Mouse (Mus musculus): Measurements from ENCODE around the gene Hsf4. TPM values are rescaled to one million over a fixed set of nuclear protein-coding genes. Genes with fewer than 3 reads are reported as not detected.

Hsf4 gene
- polyA plus RNA-seq, 1 experiment from 2014 or later: not detected

DNA sequence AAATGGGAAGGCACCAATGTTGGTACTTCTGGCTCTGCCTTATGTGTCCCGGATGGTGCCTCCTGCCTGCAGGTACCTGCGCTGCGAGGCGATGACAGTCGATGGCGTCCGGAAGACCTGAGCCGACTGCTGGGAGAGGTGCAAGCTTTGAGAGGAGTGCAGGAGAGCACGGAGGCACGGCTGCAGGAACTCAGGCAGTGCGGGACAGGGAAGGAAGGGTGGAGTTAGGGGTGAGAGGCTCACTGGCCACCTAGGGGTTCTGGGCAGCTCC, 1.2 kb downstream of the Hsf4 start:
- H3K9me3 ChIP-seq (ENCODE audit: control insufficient read depth, low read length): peaks cover 3% of the 10 kb centered on the region; the same call in 1 of the 2 replicates
- DNase-seq (ENCODE audit: low spot score): no peak
- peaks cover 93% of the 10 kb centered on the region for H3K27me3 ChIP-seq (ENCODE audit: control insufficient read depth, insufficient read depth, low read length)
- ATAC-seq (ENCODE audit: insufficient number of reproducible peaks, low FRiP score, low TSS enrichment, low read depth): no peak
- H3K27ac ChIP-seq (replicated peaks; ENCODE audit: low read depth, low read length): no peak overlapping the region
- peak overlapping the region; percentile 12; the same call in 1 of the 2 replicates for H3K4me3 ChIP-seq (ENCODE audit: low read depth, low read length)
- 2% methylated on average over 11 of the region's 11 CpGs for WGBS
- H3K36me3 ChIP-seq (ENCODE audit: control insufficient read depth, insufficient read depth, low read length): no peaks in the 10 kb centered on the region; the same call in 1 of the 2 replicates
- peak overlapping the region; percentile 7; the same call in 1 of the 2 replicates for H3K4me2 ChIP-seq (ENCODE audit: low read depth, severe bottlenecking)
- no peak overlapping the region for H3K9ac ChIP-seq (ENCODE audit: low read length)
- peaks cover 18% of the 10 kb centered on the region for H3K4me1 ChIP-seq (ENCODE audit: control insufficient read depth, insufficient read depth, low read length)

- ATAC-seq (ENCODE audit: insufficient number of reproducible peaks, low FRiP score, low TSS enrichment, low read depth) (no peak), DNase-seq (ENCODE audit: low spot score) (no peak)
- Histone ChIP-seq H3K4me1 (ENCODE audit: control insufficient read depth, insufficient read depth, low read length) (peaks cover 15% of the 10 kb centered on the region), H3K27me3 (ENCODE audit: control insufficient read depth, insufficient read depth, low read length) (peaks cover 94% of the 10 kb centered on the region), H3K36me3 (ENCODE audit: control insufficient read depth, insufficient read depth, low read length) (no peaks in the 10 kb centered on the region), H3K9ac (ENCODE audit: low read length) (no peak overlapping the region), H3K27ac (replicated peaks; ENCODE audit: low read depth, low read length) (no peak overlapping the region), H3K9me3 (ENCODE audit: control insufficient read depth, low read length) (no peaks in the 10 kb centered on the region), H3K4me2 (ENCODE audit: low read depth, severe bottlenecking) (no peak overlapping the region; the same call in 1 of the 2 replicates), H3K4me3 (ENCODE audit: low read depth, low read length) (no peak overlapping the region; the same call in 1 of the 2 replicates)
- WGBS: 6% methylated on average over 11 of the region's 11 CpGs
These were observed 5.8 kb downstream of the Hsf4 start for GRCm38 (mm10) chr8:105275387-105275786.

DNA sequence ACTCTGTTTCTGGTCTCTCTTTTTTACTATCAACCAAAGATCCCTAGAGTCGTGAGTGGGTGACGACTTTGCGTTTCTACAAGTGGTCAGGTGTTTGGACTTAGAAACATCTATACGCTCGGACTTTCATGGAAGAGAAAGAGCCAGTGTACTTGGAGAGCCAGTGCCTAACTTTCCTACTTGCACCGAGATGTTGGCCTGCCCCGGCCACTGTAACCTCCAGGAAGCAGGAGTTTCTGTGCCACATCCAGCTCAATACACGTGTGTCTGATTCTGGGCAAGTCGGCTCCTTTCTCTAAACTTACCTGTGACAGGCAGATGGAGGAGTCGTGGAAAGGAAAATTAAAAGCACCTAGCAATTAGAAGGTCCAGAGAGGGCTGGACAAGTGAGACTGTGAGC, 6.2 kb downstream of the Hsf4 start, which contains the start of gene Nol3:
Gene Nol3 (plus strand): TSS at position 301 of the 400 bp plus-strand sequence.
- ATAC-seq (ENCODE audit: insufficient number of reproducible peaks, low FRiP score, low TSS enrichment, low read depth) (no peak), DNase-seq (ENCODE audit: low spot score) (no peak)
- Histone ChIP-seq H3K27me3 (ENCODE audit: control insufficient read depth, insufficient read depth, low read length) (peaks cover 89% of the 10 kb centered on the region), H3K36me3 (ENCODE audit: control insufficient read depth, insufficient read depth, low read length) (no peaks in the 10 kb centered on the region), H3K27ac (replicated peaks; ENCODE audit: low read depth, low read length) (no peak within 1 kb of the TSS), H3K4me2 (ENCODE audit: low read depth, severe bottlenecking) (peak within 1 kb of the TSS; percentile 65), H3K9me3 (ENCODE audit: control insufficient read depth, low read length) (no peaks in the 10 kb centered on the region), H3K4me3 (ENCODE audit: low read depth, low read length) (peak within 1 kb of the TSS; percentile 36), H3K9ac (ENCODE audit: low read length) (0 out of 2 replicates have a peak within 1 kb of the TSS, but pooled peaks have one; percentile 9), H3K4me1 (ENCODE audit: control insufficient read depth, insufficient read depth, low read length) (peaks cover 12% of the 10 kb centered on the region)
- WGBS: 7% methylated on average over 10 of the region's 10 CpGs

- peak overlapping the region; percentile 65 for H3K4me2 ChIP-seq (ENCODE audit: low read depth, severe bottlenecking)
- 0 out of 2 replicates have a peak overlapping the region, but pooled peaks have one; percentile 9 for H3K9ac ChIP-seq (ENCODE audit: low read length)
- peaks cover 11% of the 10 kb centered on the region; the same call in 1 of the 2 replicates for H3K4me1 ChIP-seq (ENCODE audit: control insufficient read depth, insufficient read depth, low read length)
- WGBS: 2% methylated on average over 30 of the region's 30 CpGs
- DNase-seq (ENCODE audit: low spot score) (peak; percentile 74), ATAC-seq (ENCODE audit: insufficient number of reproducible peaks, low FRiP score, low TSS enrichment, low read depth) (peak; percentile 35; the same call in 1 of the 2 replicates)
- H3K4me3 ChIP-seq (ENCODE audit: low read depth, low read length): peak overlapping the region; percentile 36
- no peaks in the 10 kb centered on the region; the same call in 1 of the 2 replicates for H3K36me3 ChIP-seq (ENCODE audit: control insufficient read depth, insufficient read depth, low read length)
- H3K9me3 ChIP-seq (ENCODE audit: control insufficient read depth, low read length): no peaks in the 10 kb centered on the region
- peaks cover 83% of the 10 kb centered on the region for H3K27me3 ChIP-seq (ENCODE audit: control insufficient read depth, insufficient read depth, low read length)
- H3K27ac ChIP-seq (replicated peaks; ENCODE audit: low read depth, low read length): no peak overlapping the region
These were observed 6.9 kb downstream of the Hsf4 start for GRCm38 (mm10) chr8:105276292-105277120.

DNA sequence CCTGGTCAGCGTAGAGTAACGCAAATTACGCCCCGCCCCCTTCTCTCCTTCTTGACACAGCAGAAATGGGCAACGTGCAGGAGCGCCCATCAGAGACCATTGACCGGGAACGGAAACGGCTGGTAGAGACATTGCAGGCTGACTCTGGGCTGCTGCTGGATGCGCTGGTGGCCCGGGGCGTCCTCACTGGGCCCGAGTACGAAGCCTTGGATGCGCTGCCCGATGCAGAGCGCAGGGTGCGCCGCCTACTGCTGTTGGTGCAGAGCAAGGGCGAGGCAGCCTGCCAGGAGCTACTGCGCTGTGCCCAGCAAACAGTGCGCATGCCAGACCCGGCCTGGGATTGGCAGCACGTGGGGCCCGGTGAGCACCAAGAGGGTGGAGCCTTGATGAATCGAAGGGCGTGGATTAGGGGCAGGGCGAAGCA, 9.3 kb downstream of the Hsf4 start:
- Histone ChIP-seq H3K27ac (replicated peaks; ENCODE audit: low read depth, low read length) (no peak overlapping the region), H3K9me3 (ENCODE audit: control insufficient read depth, low read length) (no peaks in the 10 kb centered on the region), H3K4me3 (ENCODE audit: low read depth, low read length) (peak overlapping the region; percentile 12; the same call in 1 of the 2 replicates), H3K4me1 (ENCODE audit: control insufficient read depth, insufficient read depth, low read length) (peaks cover 11% of the 10 kb centered on the region; the same call in 1 of the 2 replicates), H3K27me3 (ENCODE audit: control insufficient read depth, insufficient read depth, low read length) (peaks cover 61% of the 10 kb centered on the region), H3K4me2 (ENCODE audit: low read depth, severe bottlenecking) (peak overlapping the region; percentile 31), H3K9ac (ENCODE audit: low read length) (no peak overlapping the region), H3K36me3 (ENCODE audit: control insufficient read depth, insufficient read depth, low read length) (no peaks in the 10 kb centered on the region; the same call in 1 of the 2 replicates)
- 4% methylated on average over 28 of the region's 28 CpGs for WGBS
- ATAC-seq (ENCODE audit: insufficient number of reproducible peaks, low FRiP score, low TSS enrichment, low read depth): no peak
- no peak for DNase-seq (ENCODE audit: low spot score)

- H3K36me3 ChIP-seq (ENCODE audit: control insufficient read depth, insufficient read depth, low read length): no peaks in the 10 kb centered on the region; the same call in 1 of the 2 replicates
- DNase-seq (ENCODE audit: low spot score) (no peak), ATAC-seq (ENCODE audit: insufficient number of reproducible peaks, low FRiP score, low TSS enrichment, low read depth) (no peak)
- H3K27ac ChIP-seq (replicated peaks; ENCODE audit: low read depth, low read length): no peak overlapping the region
- no peaks in the 10 kb centered on the region for H3K9me3 ChIP-seq (ENCODE audit: control insufficient read depth, low read length)
- peaks cover 11% of the 10 kb centered on the region; the same call in 1 of the 2 replicates for H3K4me1 ChIP-seq (ENCODE audit: control insufficient read depth, insufficient read depth, low read length)
- no peak overlapping the region for H3K4me3 ChIP-seq (ENCODE audit: low read depth, low read length)
- 75% methylated on average over 3 of the region's 3 CpGs for WGBS
- peaks cover 46% of the 10 kb centered on the region for H3K27me3 ChIP-seq (ENCODE audit: control insufficient read depth, insufficient read depth, low read length)
- H3K4me2 ChIP-seq (ENCODE audit: low read depth, severe bottlenecking): no peak overlapping the region
- no peak overlapping the region for H3K9ac ChIP-seq (ENCODE audit: low read length)
These were observed 11.0 kb downstream of the Hsf4 start for GRCm38 (mm10) chr8:105280567-105280966.

DNA sequence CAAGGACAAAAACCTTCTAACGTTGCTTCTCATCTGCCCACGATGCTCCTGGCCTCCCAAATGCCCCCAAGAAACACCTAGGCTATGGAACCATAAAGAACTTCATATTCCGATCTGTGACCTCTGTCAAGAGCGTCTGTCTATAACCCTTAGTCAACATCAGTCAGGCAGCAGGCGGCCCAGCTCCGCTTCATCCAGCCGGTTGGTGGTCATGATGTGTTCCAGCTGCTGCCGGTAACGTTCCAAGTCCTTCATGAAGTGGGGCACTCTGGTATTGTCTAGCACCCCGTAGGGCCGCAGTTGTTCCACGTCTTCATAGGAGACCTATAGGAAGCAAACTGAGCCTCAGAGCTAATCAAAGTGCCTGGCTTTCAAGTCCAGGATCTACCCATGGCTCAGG, 12.2 kb downstream of the Hsf4 start:
- ATAC-seq (ENCODE audit: insufficient number of reproducible peaks, low FRiP score, low TSS enrichment, low read depth) (no peak), DNase-seq (ENCODE audit: low spot score) (no peak)
- no peak overlapping the region for H3K4me2 ChIP-seq (ENCODE audit: low read depth, severe bottlenecking)
- H3K4me1 ChIP-seq (ENCODE audit: control insufficient read depth, insufficient read depth, low read length): peaks cover 6% of the 10 kb centered on the region; the same call in 1 of the 2 replicates
- 90% methylated on average over 12 of the region's 12 CpGs for WGBS
- H3K9me3 ChIP-seq (ENCODE audit: control insufficient read depth, low read length): no peaks in the 10 kb centered on the region
- H3K27me3 ChIP-seq (ENCODE audit: control insufficient read depth, insufficient read depth, low read length): peaks cover 33% of the 10 kb centered on the region
- H3K36me3 ChIP-seq (ENCODE audit: control insufficient read depth, insufficient read depth, low read length): no peaks in the 10 kb centered on the region; the same call in 1 of the 2 replicates
- H3K9ac ChIP-seq (ENCODE audit: low read length): no peak overlapping the region
- H3K4me3 ChIP-seq (ENCODE audit: low read depth, low read length): no peak overlapping the region
- no peak overlapping the region for H3K27ac ChIP-seq (replicated peaks; ENCODE audit: low read depth, low read length)

DNA sequence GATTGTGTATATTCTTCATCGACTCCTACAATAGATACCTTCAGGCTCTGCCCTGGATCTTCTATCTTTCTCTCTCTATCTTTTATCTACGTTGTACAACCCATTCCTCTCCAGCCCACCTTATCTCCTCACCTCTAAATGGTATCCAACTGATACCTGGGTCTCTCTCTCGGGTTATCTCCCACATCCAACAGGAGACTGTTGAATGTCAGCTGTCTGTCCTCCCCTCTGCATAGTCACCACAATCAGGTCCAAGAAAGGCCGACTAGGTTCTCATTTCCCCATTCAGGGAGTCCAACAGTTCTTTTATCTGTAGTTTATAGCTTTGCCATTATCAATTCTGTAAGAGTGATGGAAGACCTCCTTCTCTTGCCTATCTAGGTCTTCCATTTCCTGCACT, 12.6 kb downstream of the Hsf4 start:
- no peak overlapping the region for H3K27ac ChIP-seq (replicated peaks; ENCODE audit: low read depth, low read length)
- H3K4me2 ChIP-seq (ENCODE audit: low read depth, severe bottlenecking): no peak overlapping the region
- peaks cover 6% of the 10 kb centered on the region; the same call in 1 of the 2 replicates for H3K4me1 ChIP-seq (ENCODE audit: control insufficient read depth, insufficient read depth, low read length)
- no peak overlapping the region for H3K4me3 ChIP-seq (ENCODE audit: low read depth, low read length)
- DNase-seq (ENCODE audit: low spot score) (no peak), ATAC-seq (ENCODE audit: insufficient number of reproducible peaks, low FRiP score, low TSS enrichment, low read depth) (no peak)
- H3K9me3 ChIP-seq (ENCODE audit: control insufficient read depth, low read length): no peaks in the 10 kb centered on the region
- peaks cover 29% of the 10 kb centered on the region for H3K27me3 ChIP-seq (ENCODE audit: control insufficient read depth, insufficient read depth, low read length)
- H3K9ac ChIP-seq (ENCODE audit: low read length): no peak overlapping the region
- WGBS: 84% methylated on average over 4 of the region's 4 CpGs
- H3K36me3 ChIP-seq (ENCODE audit: control insufficient read depth, insufficient read depth, low read length): no peaks in the 10 kb centered on the region; the same call in 1 of the 2 replicates

Data from limb, embryonic 11.5 days (tissue).